Mouse (Mus musculus): ENCODE measurements around the gene Gcdh. TPM values are rescaled to one million over a fixed set of nuclear protein-coding genes. Genes with fewer than 3 reads are reported as not detected.

Gene Gcdh
- total and polyA plus RNA-seq, 2 experiments = 560 to 2,081 TPM

DNA sequence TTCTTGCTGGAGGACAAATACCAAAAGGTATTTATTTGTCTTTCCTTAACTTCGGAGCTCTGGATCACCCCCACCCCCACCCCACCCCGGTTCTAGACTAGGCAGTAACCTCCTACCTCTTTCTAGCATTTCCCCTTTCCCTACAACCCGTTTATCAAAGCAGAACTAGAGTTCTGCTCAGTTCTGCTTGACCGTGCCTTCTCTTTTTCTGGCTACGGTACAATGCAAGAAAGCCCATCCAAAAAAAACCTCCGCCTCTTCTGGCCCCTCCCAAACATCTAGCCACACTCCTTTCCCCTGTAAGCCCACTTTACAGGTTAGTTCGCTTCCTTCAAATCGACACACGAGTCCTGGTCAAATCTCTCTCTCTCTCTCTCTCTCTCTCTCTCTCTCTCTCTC lies 19.8 kb upstream of the Gcdh start:
- H3K27me3 ChIP-seq (ENCODE audit: control insufficient read depth, insufficient read depth, low read length) = no peaks in the 10 kb centered on the region
- peak overlapping the region; percentile 60 for H3K27ac ChIP-seq (replicated peaks; ENCODE audit: insufficient read depth, low read depth, low read length)
- TF ChIP-seq CTCF (IDR thresholded peaks at IDR 0.05; ENCODE audit: low read depth, low read length) (no peak), POLR2A (IDR thresholded peaks at IDR 0.05; ENCODE audit: extremely low read depth, insufficient read depth, low read length) (no peak)
- no peaks in the 10 kb centered on the region for H3K36me3 ChIP-seq (ENCODE audit: control insufficient read depth, insufficient read depth, low read length)
- H3K4me1 ChIP-seq (ENCODE audit: control insufficient read depth, insufficient read depth, low read length) = peaks cover 11% of the 10 kb centered on the region; the same call in 1 of the 2 replicates
- H3K4me3 ChIP-seq (ENCODE audit: insufficient read depth, low read depth, low read length) = peak overlapping the region; percentile 55
- WGBS = 7% methylated on average over 9 of the region's 9 CpGs
- peaks cover 4% of the 10 kb centered on the region; the same call in 1 of the 2 replicates for H3K79me2 ChIP-seq (ENCODE audit: control insufficient read depth, insufficient read depth, low read length)
- peak overlapping the region; percentile 65 for H3K9ac ChIP-seq (ENCODE audit: low read depth, low read length)
- no peak for DNase-seq (ENCODE audit: extremely low read depth, low read depth, low spot score)

DNA sequence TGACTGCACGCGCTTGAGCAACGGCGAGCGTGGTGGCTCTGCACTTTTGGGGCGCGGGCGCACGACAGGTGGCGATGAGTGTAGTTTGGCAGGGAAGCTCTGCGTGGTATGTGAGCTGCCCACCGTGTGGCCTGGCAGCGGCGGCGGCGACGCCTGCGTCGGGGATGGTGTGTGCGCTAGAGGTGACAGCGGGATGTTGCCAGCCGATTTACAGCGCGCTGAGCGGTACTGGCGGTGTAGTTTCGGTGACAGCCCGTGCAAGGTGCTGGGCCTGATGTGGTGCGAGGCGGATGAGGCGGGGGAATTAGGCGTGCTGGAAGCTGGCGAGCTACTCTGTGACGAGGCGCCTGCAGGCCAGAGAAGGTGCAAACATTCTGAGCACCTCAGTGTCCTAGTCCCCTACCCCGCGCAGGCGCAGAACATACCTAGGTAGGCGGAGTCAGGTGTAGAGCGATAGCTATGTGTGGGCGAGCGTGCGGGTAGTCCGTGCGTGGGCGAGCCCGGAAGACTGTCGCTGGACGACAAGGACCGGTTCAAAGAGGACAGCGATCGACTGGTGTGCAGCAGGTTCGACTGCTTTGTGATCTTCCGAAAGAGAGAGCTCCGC lies 19.3 kb upstream of the Gcdh start:
- Histone ChIP-seq H3K79me2 (ENCODE audit: control insufficient read depth, insufficient read depth, low read length) (peaks cover 4% of the 10 kb centered on the region; the same call in 1 of the 2 replicates), H3K4me1 (ENCODE audit: control insufficient read depth, insufficient read depth, low read length) (peaks cover 11% of the 10 kb centered on the region; the same call in 1 of the 2 replicates), H3K36me3 (ENCODE audit: control insufficient read depth, insufficient read depth, low read length) (no peaks in the 10 kb centered on the region), H3K9ac (ENCODE audit: low read depth, low read length) (peak overlapping the region; percentile 65), H3K27ac (replicated peaks; ENCODE audit: insufficient read depth, low read depth, low read length) (peak overlapping the region; percentile 60), H3K4me3 (ENCODE audit: insufficient read depth, low read depth, low read length) (peak overlapping the region; percentile 55), H3K27me3 (ENCODE audit: control insufficient read depth, insufficient read depth, low read length) (no peaks in the 10 kb centered on the region)
- peak; percentile 86 for DNase-seq (ENCODE audit: extremely low read depth, low read depth, low spot score)
- peak; percentile 51; the same call in 1 of the 2 replicates for TF ChIP-seq POLR2A (IDR thresholded peaks at IDR 0.05; ENCODE audit: extremely low read depth, insufficient read depth, low read length)
- no peak for TF ChIP-seq CTCF (IDR thresholded peaks at IDR 0.05; ENCODE audit: low read depth, low read length)
- WGBS = 3% methylated on average over 55 of the region's 55 CpGs

DNA sequence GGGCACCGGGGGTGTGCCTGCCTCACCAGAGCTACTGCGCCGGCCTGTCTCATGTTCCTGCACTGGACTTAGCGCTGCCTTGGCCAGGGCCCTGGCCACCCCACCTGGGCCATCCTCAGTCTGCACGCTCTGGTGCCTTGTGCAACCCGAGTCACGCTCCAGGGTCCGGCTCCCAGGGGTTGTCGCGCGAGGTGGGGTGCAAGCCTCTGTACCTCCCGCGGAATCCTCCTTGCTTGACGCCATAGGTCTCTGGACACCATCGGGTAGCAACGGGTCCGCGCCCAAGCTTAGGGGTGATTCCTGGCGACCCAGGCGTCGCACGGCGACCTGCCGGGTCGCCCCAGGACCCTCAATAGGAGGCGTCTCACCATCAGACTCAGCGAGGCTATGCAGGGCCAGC lies 18.7 kb upstream of the Gcdh start:
- WGBS = 57% methylated on average over 27 of the region's 27 CpGs
- TF ChIP-seq CTCF (IDR thresholded peaks at IDR 0.05; ENCODE audit: low read depth, low read length) (no peak), POLR2A (IDR thresholded peaks at IDR 0.05; ENCODE audit: extremely low read depth, insufficient read depth, low read length) (no peak)
- DNase-seq (ENCODE audit: extremely low read depth, low read depth, low spot score) = no peak
- H3K4me3 ChIP-seq (ENCODE audit: insufficient read depth, low read depth, low read length) = peak overlapping the region; percentile 55; the same call in 1 of the 2 replicates
- no peak overlapping the region; the same call in 1 of the 2 replicates for H3K9ac ChIP-seq (ENCODE audit: low read depth, low read length)
- H3K27ac ChIP-seq (replicated peaks; ENCODE audit: insufficient read depth, low read depth, low read length) = no peak overlapping the region
- H3K36me3 ChIP-seq (ENCODE audit: control insufficient read depth, insufficient read depth, low read length) = no peaks in the 10 kb centered on the region
- no peaks in the 10 kb centered on the region for H3K27me3 ChIP-seq (ENCODE audit: control insufficient read depth, insufficient read depth, low read length)
- H3K4me1 ChIP-seq (ENCODE audit: control insufficient read depth, insufficient read depth, low read length) = peaks cover 11% of the 10 kb centered on the region; the same call in 1 of the 2 replicates
- peaks cover 4% of the 10 kb centered on the region; the same call in 1 of the 2 replicates for H3K79me2 ChIP-seq (ENCODE audit: control insufficient read depth, insufficient read depth, low read length)

DNA sequence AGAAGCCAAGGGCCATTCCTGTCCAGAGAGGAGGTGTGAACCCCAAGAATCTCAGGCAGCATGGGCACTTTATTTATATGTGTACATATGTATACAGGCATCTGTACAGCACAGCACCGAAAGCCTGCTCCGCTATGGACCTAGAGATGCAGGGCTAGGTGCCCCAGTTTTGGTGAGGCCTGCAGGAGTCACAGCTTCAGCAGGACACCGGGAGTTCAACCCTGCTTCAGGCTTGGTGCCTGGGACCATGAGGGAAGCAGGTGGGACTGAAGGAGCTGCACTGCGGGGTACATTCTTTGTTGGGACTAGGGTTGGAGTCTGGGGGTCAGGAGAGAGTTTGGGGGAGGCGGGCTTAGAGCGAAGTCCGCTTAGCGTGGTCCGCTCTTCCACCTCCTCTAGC lies 18.1 kb upstream of the Gcdh start:
- Histone ChIP-seq H3K4me1 (ENCODE audit: control insufficient read depth, insufficient read depth, low read length) (peaks cover 11% of the 10 kb centered on the region; the same call in 1 of the 2 replicates), H3K27me3 (ENCODE audit: control insufficient read depth, insufficient read depth, low read length) (no peaks in the 10 kb centered on the region), H3K36me3 (ENCODE audit: control insufficient read depth, insufficient read depth, low read length) (no peaks in the 10 kb centered on the region), H3K4me3 (ENCODE audit: insufficient read depth, low read depth, low read length) (no peak overlapping the region), H3K27ac (replicated peaks; ENCODE audit: insufficient read depth, low read depth, low read length) (no peak overlapping the region), H3K79me2 (ENCODE audit: control insufficient read depth, insufficient read depth, low read length) (peaks cover 4% of the 10 kb centered on the region; the same call in 1 of the 2 replicates), H3K9ac (ENCODE audit: low read depth, low read length) (no peak overlapping the region)
- 95% methylated on average over 9 of the region's 9 CpGs for WGBS
- no peak for DNase-seq (ENCODE audit: extremely low read depth, low read depth, low spot score)
- TF ChIP-seq CTCF (IDR thresholded peaks at IDR 0.05; ENCODE audit: low read depth, low read length) (no peak), POLR2A (IDR thresholded peaks at IDR 0.05; ENCODE audit: extremely low read depth, insufficient read depth, low read length) (no peak)

DNA sequence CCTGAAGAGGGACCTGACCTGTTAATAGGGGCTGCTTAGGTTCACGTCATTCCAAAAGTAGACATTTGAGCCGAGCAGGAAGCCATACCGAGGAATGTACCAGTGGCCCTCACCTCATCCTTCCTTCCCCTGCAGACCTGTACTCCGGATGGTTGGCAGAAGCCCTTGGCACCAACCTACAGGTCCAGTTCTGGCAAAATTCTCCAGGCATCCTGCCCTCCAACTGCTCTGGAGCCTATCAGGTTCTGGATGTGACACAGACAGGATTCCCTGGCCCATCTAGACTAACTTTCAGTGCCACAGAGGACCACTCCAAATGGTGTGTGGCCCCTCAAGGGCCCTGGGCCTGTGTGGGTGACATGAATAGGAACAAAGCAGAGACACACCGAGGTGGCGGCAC lies 16.8 kb upstream of the Gcdh start:
- H3K4me1 ChIP-seq (ENCODE audit: control insufficient read depth, insufficient read depth, low read length) = peaks cover 11% of the 10 kb centered on the region; the same call in 1 of the 2 replicates
- H3K79me2 ChIP-seq (ENCODE audit: control insufficient read depth, insufficient read depth, low read length) = peaks cover 4% of the 10 kb centered on the region; the same call in 1 of the 2 replicates
- no peak for DNase-seq (ENCODE audit: extremely low read depth, low read depth, low spot score)
- H3K27me3 ChIP-seq (ENCODE audit: control insufficient read depth, insufficient read depth, low read length) = no peaks in the 10 kb centered on the region
- no peak overlapping the region for H3K27ac ChIP-seq (replicated peaks; ENCODE audit: insufficient read depth, low read depth, low read length)
- no peaks in the 10 kb centered on the region for H3K36me3 ChIP-seq (ENCODE audit: control insufficient read depth, insufficient read depth, low read length)
- 79% methylated on average over 6 of the region's 6 CpGs for WGBS
- TF ChIP-seq POLR2A (IDR thresholded peaks at IDR 0.05; ENCODE audit: extremely low read depth, insufficient read depth, low read length) (no peak), CTCF (IDR thresholded peaks at IDR 0.05; ENCODE audit: low read depth, low read length) (no peak)
- H3K4me3 ChIP-seq (ENCODE audit: insufficient read depth, low read depth, low read length) = no peak overlapping the region
- no peak overlapping the region for H3K9ac ChIP-seq (ENCODE audit: low read depth, low read length)

DNA sequence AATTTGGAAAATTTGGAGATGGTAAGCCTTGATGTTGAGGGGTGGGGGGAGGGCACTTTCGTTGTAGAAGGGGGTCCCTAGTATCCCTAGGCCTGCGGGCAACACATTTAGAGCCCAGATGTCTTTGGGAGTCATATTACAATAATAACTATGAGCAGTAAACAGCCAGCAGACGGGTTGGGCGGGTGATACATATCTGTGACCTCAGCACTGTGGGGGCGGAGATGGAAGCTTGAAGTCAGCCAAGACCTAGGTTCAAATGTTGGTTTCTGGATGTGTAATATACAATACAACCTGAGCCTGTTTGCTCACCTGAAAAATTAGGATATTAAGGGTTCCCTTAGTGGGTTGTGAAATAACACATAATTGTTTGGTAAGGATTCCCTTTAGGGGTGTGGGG lies 16.2 kb upstream of the Gcdh start:
- no peak for DNase-seq (ENCODE audit: extremely low read depth, low read depth, low spot score)
- TF ChIP-seq CTCF (IDR thresholded peaks at IDR 0.05; ENCODE audit: low read depth, low read length) (no peak), POLR2A (IDR thresholded peaks at IDR 0.05; ENCODE audit: extremely low read depth, insufficient read depth, low read length) (no peak)
- 80% methylated on average over 5 of the region's 5 CpGs for WGBS
- Histone ChIP-seq H3K27me3 (ENCODE audit: control insufficient read depth, insufficient read depth, low read length) (no peaks in the 10 kb centered on the region), H3K4me3 (ENCODE audit: insufficient read depth, low read depth, low read length) (no peak overlapping the region), H3K79me2 (ENCODE audit: control insufficient read depth, insufficient read depth, low read length) (peaks cover 4% of the 10 kb centered on the region; the same call in 1 of the 2 replicates), H3K4me1 (ENCODE audit: control insufficient read depth, insufficient read depth, low read length) (peaks cover 11% of the 10 kb centered on the region; the same call in 1 of the 2 replicates), H3K27ac (replicated peaks; ENCODE audit: insufficient read depth, low read depth, low read length) (no peak overlapping the region), H3K9ac (ENCODE audit: low read depth, low read length) (no peak overlapping the region), H3K36me3 (ENCODE audit: control insufficient read depth, insufficient read depth, low read length) (no peaks in the 10 kb centered on the region)

Measured in liver, adult 2 months (tissue).